Mouse (Mus musculus) ovary, adult 18-20 months (tissue): ENCODE results near the gene Plppr2.

Experiments used
- DNase-seq: peaks from one replicate; pipeline ENCODE4 v3.0.0; 2022; ENCODE audit warnings: low spot score, mixed read lengths

Plppr2 gene

DNA sequence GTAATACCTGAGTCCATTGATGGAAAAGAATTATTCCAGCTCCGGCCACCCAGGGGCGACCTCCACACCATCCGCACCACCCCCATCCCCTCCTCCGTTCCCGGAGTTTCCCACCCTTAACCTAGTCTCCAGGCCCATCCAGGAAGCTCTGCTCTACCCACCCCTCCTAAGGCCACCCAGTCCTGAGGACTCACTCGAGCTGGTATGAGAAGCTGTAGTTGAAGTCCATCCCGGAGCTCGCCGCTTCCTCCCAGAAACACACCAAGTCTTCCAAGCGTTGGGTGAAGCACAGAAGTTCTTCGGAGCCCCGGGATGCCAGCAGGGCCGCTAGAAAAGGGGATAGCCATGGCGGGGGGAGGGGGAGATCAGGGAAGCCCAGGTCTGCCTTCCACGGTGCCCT lies 25.2 kb downstream of the Plppr2 start:
- no peak for DNase-seq

DNA sequence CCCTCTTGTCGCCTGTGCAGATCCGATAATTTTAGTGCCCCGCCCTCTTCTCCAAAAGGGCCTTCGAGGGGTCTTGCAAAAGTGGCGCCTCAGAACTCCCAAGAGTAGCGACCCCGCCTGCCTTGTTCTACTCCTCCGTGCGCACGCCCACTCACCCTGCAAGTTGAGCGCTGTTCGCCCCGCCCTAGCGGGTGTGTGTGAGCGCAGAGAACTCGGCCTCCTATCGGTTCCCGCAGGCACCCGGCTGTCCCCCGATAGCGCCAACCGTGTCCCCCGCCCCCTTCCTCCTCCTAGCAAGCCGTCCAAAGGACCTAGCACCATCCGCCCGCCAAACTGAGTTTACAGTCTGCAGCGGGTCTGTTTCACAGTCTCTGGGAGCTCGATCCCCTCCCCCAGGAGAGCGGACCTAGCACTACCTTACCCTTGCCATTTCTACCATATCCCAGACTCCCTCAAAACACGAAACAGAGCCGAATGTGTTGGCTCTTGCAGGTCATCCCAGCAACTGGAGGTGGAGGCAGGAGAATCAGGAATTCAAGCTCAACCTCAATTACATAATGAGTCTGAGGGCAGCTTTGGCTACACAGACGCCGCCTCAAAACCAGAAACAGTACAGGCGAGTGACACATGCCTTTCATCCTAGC lies 25.7 kb downstream of the Plppr2 start:
- peak; percentile 32 for DNase-seq

DNA sequence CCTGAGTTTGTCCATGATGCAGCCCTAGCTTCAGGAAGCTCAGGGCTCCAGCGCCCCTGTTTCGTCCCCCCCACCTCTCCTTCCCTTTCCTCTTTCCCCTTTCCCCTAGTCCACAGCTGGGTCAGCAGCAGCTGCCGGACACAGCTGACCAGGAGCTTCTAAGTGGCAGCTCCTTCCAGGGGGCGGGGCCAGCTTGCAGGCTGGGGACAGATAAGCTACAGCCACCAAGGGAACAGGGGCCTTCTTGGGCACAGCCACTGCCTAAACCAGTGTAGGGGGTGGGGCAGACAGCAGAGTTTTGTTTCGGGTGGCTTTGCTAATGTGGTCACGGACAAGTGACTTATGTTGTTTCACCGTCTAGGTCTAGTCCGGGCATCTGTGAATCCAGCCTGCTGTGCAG lies 26.6 kb downstream of the Plppr2 start, which contains the start of gene Epor:
Gene Epor (minus strand): TSS at position 90 of the 400 bp plus-strand sequence.
- DNase-seq, result no peak

DNA sequence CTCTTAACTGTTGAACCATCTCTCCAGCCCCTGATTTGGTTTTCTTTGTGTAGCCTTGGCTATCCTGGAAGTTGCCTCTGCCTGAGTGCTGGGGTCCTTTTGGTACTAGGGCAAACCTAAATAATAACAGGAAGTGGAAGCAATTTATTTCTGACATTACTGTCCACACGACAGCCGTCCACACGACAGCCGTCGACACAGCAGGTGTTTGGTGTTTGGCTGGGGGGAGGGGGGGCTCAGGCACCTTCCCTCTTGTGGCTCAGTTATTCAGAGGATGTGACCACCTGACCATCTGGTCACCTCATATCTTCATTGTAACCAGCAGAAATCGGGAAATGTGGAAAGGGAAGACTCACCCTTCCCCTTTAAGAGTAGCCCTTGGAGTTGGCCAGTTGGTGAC lies 32.0 kb downstream of the Plppr2 start:
- no peak for DNase-seq

DNA sequence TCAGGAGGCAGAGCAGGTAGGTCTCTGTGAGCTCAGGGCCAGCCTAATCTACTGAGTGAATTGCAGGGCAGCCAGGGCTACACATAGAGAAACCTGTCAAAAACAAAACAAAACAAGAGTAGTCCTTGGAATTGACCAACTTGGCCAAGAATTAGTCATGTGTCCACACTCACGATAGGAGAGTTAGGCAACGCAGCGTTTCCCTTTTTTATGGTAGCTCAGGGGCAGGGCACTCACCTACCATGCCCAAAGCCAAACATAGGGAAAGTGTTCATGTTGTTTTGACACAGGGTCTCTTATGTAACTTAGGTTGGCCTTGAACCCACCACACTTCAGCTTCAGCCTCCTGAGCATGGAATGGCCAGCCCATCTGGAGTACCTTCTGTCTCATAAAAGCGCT lies 32.5 kb downstream of the Plppr2 start:
- no peak for DNase-seq

DNA sequence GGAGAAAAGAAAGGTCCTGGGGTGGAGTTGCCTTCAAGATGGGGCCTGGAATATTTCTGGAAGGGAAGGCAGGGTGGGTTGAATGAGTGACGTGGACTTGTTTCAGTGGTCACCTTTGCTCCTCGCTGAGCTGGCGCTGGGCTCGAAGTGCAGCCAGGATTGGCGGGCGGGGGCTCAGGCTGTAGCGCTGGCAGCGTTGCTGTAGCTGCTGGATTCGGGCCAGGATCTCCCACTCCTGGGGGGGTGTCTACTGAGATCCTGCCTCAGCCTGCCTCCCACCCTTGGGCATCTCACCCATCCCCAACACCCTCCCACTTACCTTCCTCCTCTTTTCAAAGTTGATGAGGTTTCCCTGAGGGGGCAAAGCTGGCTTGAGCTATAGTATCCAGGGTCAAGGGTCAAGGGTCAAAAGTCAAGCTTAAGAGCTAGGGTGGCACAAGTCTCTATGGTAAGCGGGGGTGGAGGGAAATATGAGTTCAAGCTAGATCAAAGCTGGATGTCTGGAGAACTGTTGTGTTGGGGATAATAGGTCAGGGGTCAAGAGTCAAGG lies 39.9 kb downstream of the Plppr2 start:
- DNase-seq, result no peak

DNA sequence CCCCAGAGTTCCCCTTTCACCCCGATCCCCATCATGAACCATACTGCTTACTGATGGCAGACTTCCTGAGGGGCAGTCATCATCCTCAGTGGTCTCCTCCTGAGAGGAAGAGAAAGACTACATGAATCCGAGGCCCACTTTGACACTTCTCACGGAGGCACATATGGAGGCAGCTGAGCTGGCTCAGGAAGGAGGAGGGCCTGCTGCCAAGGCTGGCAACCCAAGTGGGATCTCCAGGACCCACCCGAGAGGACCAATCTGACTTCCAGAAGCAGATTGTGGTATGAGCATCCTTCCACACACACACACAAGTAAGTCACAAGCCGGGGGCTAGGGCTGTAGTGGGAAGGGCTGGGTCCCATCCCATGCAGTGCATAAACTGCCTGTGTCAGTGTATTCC lies 40.5 kb downstream of the Plppr2 start:
- DNase-seq, result no peak

DNA sequence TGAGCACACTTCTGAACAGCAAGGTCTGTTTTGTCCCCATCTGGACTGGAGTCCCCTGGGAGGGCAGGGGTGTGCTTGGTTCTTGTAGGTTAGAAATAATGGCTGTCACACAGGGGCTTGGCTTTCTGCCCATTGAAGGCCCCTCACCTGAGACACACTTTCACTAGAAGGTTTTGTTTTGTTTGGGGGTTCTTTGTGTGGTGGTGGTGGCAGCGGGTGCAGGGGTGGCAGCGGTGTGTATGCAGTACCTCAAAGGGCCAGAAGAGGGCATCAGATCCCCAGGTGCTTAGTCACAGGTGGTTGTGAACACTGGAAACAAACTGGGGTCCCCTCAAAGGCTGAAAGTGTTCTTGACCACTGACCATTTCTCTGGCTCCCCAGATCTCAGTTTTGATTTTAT lies 41.1 kb downstream of the Plppr2 start:
- no peak for DNase-seq

DNA sequence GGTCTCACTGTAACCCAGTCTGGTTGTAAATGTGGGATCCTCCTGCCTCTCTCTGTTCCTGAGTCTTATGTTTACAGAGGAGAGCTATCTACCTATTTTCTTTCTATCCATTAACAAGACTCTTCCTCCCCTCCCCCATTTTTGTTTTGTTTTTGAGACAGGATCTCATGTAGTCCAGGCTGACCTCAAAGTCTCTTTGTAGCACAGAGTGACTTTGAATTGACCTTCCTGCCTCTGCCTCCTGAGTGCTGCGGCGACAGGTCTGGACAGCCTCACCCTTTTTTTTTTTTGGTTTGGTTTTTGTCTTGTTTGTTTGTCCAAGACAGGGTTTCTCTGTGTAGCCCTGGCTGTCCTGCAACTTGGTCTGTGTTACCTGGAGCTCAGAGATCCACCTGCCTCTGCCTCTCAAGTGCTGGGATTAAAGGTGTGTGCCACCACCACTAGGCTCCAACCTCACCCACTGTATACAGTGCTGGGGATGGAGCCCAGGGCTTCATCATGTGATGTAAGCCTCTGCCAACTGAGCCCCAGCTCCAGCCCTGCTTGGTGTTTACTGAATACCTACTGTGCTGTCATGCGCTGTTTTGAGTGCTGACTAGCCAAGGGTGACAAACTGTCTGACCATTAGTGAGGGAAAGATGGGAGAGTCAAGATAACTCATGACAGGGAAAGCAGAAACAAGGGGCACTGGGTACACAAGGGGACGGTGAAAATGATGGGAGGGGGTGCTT lies 41.7 kb downstream of the Plppr2 start:
- DNase-seq, result no peak

DNA sequence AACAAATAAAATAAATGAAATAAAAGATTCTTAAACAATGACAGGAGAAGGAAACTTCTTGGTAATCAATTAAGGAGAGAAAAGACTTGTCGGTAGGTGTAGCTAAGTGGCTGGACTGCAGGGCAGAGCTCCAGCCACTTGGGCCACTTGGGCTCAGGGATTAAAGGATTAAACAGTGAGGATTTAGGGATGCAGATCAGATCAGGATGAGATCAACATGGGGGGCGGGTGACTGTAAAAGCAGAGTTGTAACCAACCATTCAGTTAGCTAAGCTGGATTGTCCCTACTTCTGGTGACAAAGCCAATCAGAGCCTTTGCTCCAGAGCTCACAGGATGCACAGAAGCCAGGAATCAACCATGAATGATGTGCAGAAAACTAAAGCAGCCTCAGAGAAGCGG lies 47.1 kb downstream of the Plppr2 start:
- DNase-seq, result no peak

DNA sequence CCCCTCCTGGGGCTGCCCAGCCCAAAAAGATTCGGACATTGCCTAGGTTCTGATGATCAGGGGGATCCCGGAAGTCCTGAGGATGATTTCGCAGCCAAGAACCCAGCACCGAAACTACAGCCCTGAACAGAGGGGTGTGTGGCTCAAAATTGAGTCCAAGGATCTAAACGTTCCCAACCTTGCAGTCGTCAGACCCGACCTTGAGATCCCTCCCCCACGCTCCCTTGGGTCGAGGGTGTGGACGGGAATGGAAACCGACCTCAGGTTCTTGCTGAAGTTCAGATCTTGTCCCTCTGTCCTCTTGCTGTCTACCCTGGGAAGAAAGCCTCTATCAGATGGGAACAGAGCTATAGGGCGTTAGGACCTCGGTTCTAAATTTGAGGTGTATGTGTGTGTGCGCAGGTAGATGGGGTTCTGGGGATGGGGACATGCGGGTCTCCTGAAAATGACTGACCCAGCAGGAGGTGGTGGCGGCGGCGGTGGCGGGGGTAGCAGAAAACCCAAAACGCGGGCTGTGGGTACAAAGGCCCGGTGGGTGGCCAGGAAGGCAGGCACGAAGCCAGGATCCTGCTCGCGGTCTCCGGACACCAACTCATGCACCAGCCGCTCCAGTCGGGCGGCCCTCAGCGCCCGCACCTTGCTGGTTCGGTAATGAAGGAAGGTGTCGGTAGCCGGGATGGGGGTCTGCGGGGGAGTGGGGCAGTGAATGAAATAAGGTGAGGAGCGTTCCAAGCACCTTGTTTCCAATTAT lies 50.9 kb downstream of the Plppr2 start:
- DNase-seq, result no peak

DNA sequence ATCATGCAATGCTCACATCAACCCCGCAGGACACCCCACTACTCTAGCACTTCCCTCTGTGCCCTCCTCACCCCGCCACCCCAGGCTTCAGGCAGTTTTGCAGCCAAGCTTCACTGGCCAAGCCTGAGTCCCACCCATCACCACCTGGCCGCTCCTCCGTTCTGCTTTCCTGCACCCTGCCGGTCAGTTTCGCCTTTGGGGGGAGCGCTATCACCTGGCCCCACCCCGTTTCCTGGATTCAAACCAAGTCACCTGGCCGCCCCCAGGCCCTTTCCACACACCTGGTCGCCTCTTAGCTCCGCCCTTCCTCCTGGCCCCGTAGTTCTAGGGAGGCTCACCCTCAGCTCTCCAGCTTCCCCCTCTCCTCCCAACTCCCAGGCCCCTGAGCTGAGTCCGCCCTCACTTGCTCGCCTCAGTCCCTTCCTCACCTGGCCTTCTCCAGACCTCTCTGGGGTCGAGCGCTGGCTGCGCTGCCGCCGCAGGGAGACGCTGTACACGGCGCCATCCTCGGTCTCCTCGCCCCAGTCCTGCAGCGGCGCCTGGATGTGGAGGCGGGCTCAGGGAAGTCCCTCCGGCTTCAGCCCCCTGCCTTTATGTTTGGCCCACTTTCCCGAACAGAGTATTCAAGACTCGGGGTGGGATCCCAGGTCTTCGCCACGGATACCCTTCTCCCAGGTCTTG lies 51.7 kb downstream of the Plppr2 start:
- DNase-seq, result peak; percentile 21

DNA sequence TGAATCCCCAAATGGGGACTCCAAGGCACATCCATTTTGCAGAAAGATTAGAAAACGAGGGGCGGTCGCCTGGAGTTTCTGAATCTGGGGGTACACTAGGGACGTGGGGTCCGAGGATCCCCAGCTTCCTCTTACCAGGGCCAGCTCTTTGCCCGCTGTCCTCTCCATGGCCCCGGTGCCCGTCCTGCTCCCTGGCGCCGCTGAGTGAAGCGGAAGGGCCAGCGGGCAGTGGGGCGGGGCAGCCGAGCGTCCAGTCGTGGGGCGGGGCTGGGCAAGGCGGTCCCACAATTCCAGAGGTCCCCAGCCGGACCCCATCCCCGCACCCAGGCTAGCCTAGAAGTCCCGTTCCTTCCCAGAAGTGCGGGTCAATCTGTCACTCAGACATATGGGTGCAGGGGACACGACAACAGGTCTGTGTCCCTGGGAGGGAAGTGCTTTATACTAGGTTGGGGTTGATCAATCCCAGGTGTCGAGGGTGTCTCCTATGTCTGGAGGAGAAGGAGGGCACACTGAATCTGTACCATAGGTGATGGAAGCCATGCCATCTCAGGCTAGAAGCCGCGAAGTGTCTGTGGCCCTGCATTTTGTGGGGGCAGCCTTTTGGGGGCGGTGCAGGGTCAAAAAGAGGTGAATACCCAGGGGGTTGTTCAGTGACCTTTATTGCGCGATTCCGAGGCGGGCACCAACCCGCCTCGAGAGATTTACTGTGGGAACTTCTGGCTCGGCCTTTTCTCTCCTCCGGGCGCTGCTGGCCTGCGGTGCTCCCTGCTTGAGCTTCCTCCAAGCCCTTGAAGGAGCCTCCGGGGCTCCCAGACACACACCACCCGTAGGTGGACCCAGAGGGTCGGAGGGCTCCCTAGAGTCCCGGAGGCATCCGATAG lies 52.6 kb downstream of the Plppr2 start, which contains the start of gene Rgl3:
Gene Rgl3 (minus strand): TSS at position 217 of the 881 bp plus-strand sequence.
- peak; percentile 43 for DNase-seq

DNA sequence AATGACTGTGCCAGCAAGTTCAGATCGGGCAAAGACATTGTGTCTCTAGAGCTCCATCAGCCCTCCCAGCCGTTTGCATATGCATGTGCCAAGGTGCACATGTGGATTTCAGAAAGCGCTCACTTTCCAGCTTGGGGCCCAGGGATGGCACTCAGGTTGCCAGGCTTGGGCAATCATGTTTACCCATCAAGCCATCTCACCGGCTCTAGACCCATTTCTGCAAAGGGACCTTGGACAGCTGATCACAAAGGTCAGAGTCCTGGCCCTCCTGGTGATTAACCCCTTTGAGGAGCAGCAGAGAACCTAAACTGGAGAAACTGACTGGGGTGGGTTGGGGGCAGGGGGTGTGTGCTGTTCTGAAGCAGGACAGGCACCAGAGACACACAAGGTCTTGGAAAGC lies 55.4 kb downstream of the Plppr2 start:
- DNase-seq, result no peak

DNA sequence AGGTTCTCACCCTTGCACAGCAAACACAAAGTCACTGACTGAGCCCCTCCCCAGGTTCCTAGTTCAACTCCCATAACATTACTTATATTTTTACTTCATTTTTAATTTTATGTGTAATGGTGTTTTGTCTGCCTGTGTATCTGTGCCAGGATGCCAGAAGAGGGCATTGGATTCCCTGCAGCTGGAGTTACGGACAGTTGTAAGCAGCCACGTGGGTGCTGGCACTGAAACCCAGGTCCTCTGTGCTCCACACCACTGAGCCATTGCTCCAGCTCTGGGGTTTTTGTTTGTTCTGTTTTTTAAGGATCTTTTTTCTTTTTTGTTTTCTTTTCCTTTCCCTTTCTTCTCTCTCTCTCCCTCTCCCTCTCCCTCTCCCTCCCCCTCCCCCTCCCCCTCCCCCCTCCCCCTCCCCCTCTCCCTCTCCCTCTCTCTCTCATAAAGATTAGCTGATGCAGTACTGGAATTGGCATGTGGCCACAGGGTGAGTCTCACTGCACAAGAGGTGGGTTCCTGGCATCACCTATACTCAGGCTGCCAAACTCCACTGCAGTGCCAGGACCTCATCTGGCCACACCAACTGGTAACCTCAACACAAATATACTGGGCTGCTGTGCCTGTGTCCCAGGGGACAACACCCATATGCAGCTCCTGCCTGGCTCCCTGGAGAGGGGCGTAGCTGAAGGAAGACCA lies 59.5 kb downstream of the Plppr2 start:
- no peak for DNase-seq
